Mouse (Mus musculus) forebrain, postnatal 0 days (tissue): Measurements from ENCODE around the gene Shkbp1. TPM values are rescaled to one million over a fixed set of nuclear protein-coding genes. Genes with fewer than 3 reads are reported as not detected.

ENCODE experiments used
- ATAC-seq: fragments of 200-750 bp; cut with Nextera tagmentation; 2 replicates; pipeline ENCODE4 v1.8.0; 2017; ENCODE audit warnings: mild to moderate bottlenecking, moderate library complexity
- DNase-seq: peaks from one replicate; pipeline ENCODE4 v3.0.0-alpha.2; 2015
- H3K27ac ChIP-seq: fragments of 300-500 bp; sonication (generic); 2 replicates; pipeline ENCODE4 v1.5.1; 2014; ENCODE audit warnings: low read depth, mild to moderate bottlenecking, antibody characterized with exemption, low read length, moderate library complexity, mixed read lengths
- H3K27me3 ChIP-seq: fragments of 300-500 bp; sonication (generic); 2 replicates; pipeline ENCODE4 v1.6.1; 2014; ENCODE audit warnings: mild to moderate bottlenecking, low read length, mixed read lengths; ENCODE audit not compliant: insufficient read depth
- H3K36me3 ChIP-seq: fragments of 300-500 bp; sonication (generic); 2 replicates; pipeline ENCODE4 v1.6.1; 2014; ENCODE audit warnings: mild to moderate bottlenecking, moderate library complexity; ENCODE audit not compliant: insufficient read depth
- H3K4me1 ChIP-seq: fragments of 300-500 bp; sonication (generic); 2 replicates; pipeline ENCODE4 v1.6.1; 2014; ENCODE audit warnings: antibody characterized with exemption; ENCODE audit not compliant: insufficient read depth
- H3K4me2 ChIP-seq: fragments of 300-500 bp; sonication (generic); 2 replicates; pipeline ENCODE4 v1.6.1; 2014; ENCODE audit warnings: low read depth, mild to moderate bottlenecking, moderate library complexity
- H3K4me3 ChIP-seq: fragments of 300-500 bp; sonication (generic); 2 replicates; pipeline ENCODE4 v1.5.1; 2014; ENCODE audit warnings: low read depth, low read length, mixed read lengths
- H3K9ac ChIP-seq: fragments of 300-500 bp; sonication (generic); 2 replicates; pipeline ENCODE4 v1.6.1; 2014; ENCODE audit warnings: mild to moderate bottlenecking
- H3K9me3 ChIP-seq: fragments of 300-500 bp; sonication (generic); 2 replicates; pipeline ENCODE4 v1.6.1; 2016; ENCODE audit warnings: low read length
- CTCF ChIP-seq: sonication (generic); IDR thresholded peaks from 2 replicates; pipeline ENCODE4 v1.5.1; 2016; ENCODE audit warnings: antibody characterized with exemption, control low read depth, low read depth
- WGBS: fragments of 180-500 bp; shearing (Covaris S2); extraction: QIAGEN DNeasy Blood & Tissue Kit; methylation state at CpG from one replicate; pipeline ENCODE4 v1.1.7; 2014; 5-methylcytosine and 5-hydroxymethylcytosine counted together
- polyA plus RNA-seq: library from polyadenylated mRNA; unstranded; fragments of >200 nt; fragmentation: Nextera tagmentation; extraction: Ambion mirVana; gene quantifications from 2 replicates; pipeline ENCODE4 v1.2.1, GENCODE M21; 2015
- total RNA-seq: library from RNA; depleted of rRNA; stranded (reverse); fragments of >200 nt; gene quantifications from 2 replicates; pipeline ENCODE4 v1.2.3, GENCODE M21; 2014

Gene Shkbp1
- total and polyA plus RNA-seq, 2 experiments from 2014 or later, result 30.2 to 33.1 TPM

- Histone ChIP-seq H3K27me3 (peaks cover 10% of the 10 kb centered on the region), H3K36me3 (peaks cover 4% of the 10 kb centered on the region; the same call in 1 of the 2 replicates), H3K9ac (no peak overlapping the region), H3K4me3 (no peak overlapping the region), H3K9me3 (no peaks in the 10 kb centered on the region), H3K4me2 (no peak overlapping the region), H3K27ac (no peak overlapping the region), H3K4me1 (no peaks in the 10 kb centered on the region)
- DNase-seq (no peak), ATAC-seq (no peak)
- WGBS, result 35% methylated on average over 1 of the region's 1 CpGs
- TF ChIP-seq CTCF, result no peak
Observed at GRCm38 (mm10) chr7:27381009-27381408, 25.2 kb upstream of the Shkbp1 start.

- no peak for TF ChIP-seq CTCF
- WGBS, result 66% methylated on average over 6 of the region's 6 CpGs
- Histone ChIP-seq H3K27me3 (peaks cover 17% of the 10 kb centered on the region), H3K4me3 (no peak overlapping the region), H3K27ac (no peak overlapping the region), H3K4me1 (no peaks in the 10 kb centered on the region), H3K9ac (no peak overlapping the region), H3K4me2 (no peak overlapping the region), H3K36me3 (peaks cover 4% of the 10 kb centered on the region; the same call in 1 of the 2 replicates), H3K9me3 (no peaks in the 10 kb centered on the region)
- ATAC-seq, result no peak
- DNase-seq, result no peak
Observed at GRCm38 (mm10) chr7:27379836-27380235, 24.0 kb upstream of the Shkbp1 start.

GRCm38 (mm10) chr7:27378431-27378830 is 22.6 kb upstream of the Shkbp1 start:
- H3K4me2 ChIP-seq, result no peak overlapping the region
- H3K27ac ChIP-seq, result no peak overlapping the region
- peaks cover 3% of the 10 kb centered on the region; the same call in 1 of the 2 replicates for H3K36me3 ChIP-seq
- peak; percentile 75 for ATAC-seq
- no peaks in the 10 kb centered on the region for H3K9me3 ChIP-seq
- no peak overlapping the region for H3K9ac ChIP-seq
- 15% methylated on average over 4 of the region's 4 CpGs for WGBS
- no peak overlapping the region for H3K4me3 ChIP-seq
- DNase-seq, result peak; percentile 71
- no peaks in the 10 kb centered on the region for H3K4me1 ChIP-seq
- peaks cover 29% of the 10 kb centered on the region for H3K27me3 ChIP-seq
- peak; percentile 74 for TF ChIP-seq CTCF

GRCm38 (mm10) chr7:27375274-27375673 is 19.5 kb upstream of the Shkbp1 start:
- Histone ChIP-seq H3K4me3 (no peak overlapping the region), H3K9ac (no peak overlapping the region), H3K36me3 (peaks cover 18% of the 10 kb centered on the region; the same call in 1 of the 2 replicates), H3K4me2 (peak overlapping the region; percentile 23; the same call in 1 of the 2 replicates), H3K4me1 (no peaks in the 10 kb centered on the region), H3K9me3 (0 out of 2 replicates have a peak, but pooled peaks cover under 1% of the 10 kb centered on the region), H3K27ac (no peak overlapping the region), H3K27me3 (peaks cover 55% of the 10 kb centered on the region)
- TF ChIP-seq CTCF, result no peak
- DNase-seq, result no peak
- 8% methylated on average over 22 of the region's 22 CpGs for WGBS
- ATAC-seq, result no peak

- H3K27me3 ChIP-seq, result peaks cover 78% of the 10 kb centered on the region
- no peak for DNase-seq
- H3K4me3 ChIP-seq, result no peak overlapping the region
- TF ChIP-seq CTCF, result no peak
- no peak for ATAC-seq
- WGBS, result 17% methylated on average over 44 of the region's 44 CpGs
- no peak overlapping the region for H3K9ac ChIP-seq
- peaks cover 7% of the 10 kb centered on the region; the same call in 1 of the 2 replicates for H3K9me3 ChIP-seq
- peaks cover 36% of the 10 kb centered on the region for H3K36me3 ChIP-seq
- no peak overlapping the region for H3K27ac ChIP-seq
- H3K4me2 ChIP-seq, result no peak overlapping the region
- no peaks in the 10 kb centered on the region for H3K4me1 ChIP-seq
Observed at GRCm38 (mm10) chr7:27371715-27372462, 16.1 kb upstream of the Shkbp1 start.

- ATAC-seq, result no peak
- Histone ChIP-seq H3K4me1 (no peaks in the 10 kb centered on the region), H3K4me2 (no peak overlapping the region), H3K4me3 (no peak overlapping the region), H3K27me3 (peaks cover 93% of the 10 kb centered on the region), H3K9ac (no peak overlapping the region), H3K27ac (no peak overlapping the region), H3K36me3 (peaks cover 53% of the 10 kb centered on the region), H3K9me3 (peaks cover 7% of the 10 kb centered on the region; the same call in 1 of the 2 replicates)
- WGBS, result 88% methylated on average over 19 of the region's 19 CpGs
- TF ChIP-seq CTCF, result no peak
- DNase-seq, result no peak
Observed at GRCm38 (mm10) chr7:27369111-27369510, 13.3 kb upstream of the Shkbp1 start.

GRCm38 (mm10) chr7:27367976-27368375 is 12.2 kb upstream of the Shkbp1 start:
- H3K4me2 ChIP-seq, result no peak overlapping the region
- no peaks in the 10 kb centered on the region for H3K4me1 ChIP-seq
- H3K27me3 ChIP-seq, result peaks cover 91% of the 10 kb centered on the region
- no peak overlapping the region for H3K9ac ChIP-seq
- peaks cover 7% of the 10 kb centered on the region; the same call in 1 of the 2 replicates for H3K9me3 ChIP-seq
- ATAC-seq, result no peak
- TF ChIP-seq CTCF, result no peak
- peaks cover 52% of the 10 kb centered on the region for H3K36me3 ChIP-seq
- WGBS, result 25% methylated on average over 11 of the region's 11 CpGs
- no peak overlapping the region for H3K4me3 ChIP-seq
- no peak overlapping the region for H3K27ac ChIP-seq
- no peak for DNase-seq
